Mouse (Mus musculus) liver, embryonic 15.5 days (tissue): ENCODE results near the gene Gm20696. TPM values are rescaled to one million over a fixed set of nuclear protein-coding genes. Genes with fewer than 3 reads are reported as not detected.

Experiments
- ATAC-seq: fragments of 200-750 bp; cut with Nextera tagmentation; 2 replicates; pipeline ENCODE4 v1.8.0; 2017; ENCODE audit warnings: moderate number of reproducible peaks, mild to moderate bottlenecking, moderate library complexity; ENCODE audit not compliant: insufficient read depth
- H3K27ac ChIP-seq: fragments of 300-500 bp; sonication (generic); replicated peaks from 2 replicates; pipeline ENCODE4 v1.5.1; 2015; ENCODE audit warnings: mild to moderate bottlenecking, inconsistent platforms
- H3K27me3 ChIP-seq: fragments of 300-500 bp; sonication (generic); 2 replicates; pipeline ENCODE4 v1.6.1; 2015; ENCODE audit warnings: mild to moderate bottlenecking, inconsistent platforms
- H3K36me3 ChIP-seq: fragments of 300-500 bp; sonication (generic); replicated peaks from 2 replicates; pipeline ENCODE4 v1.6.1; 2015; ENCODE audit warnings: moderate library complexity, mild to moderate bottlenecking, inconsistent platforms
- H3K4me1 ChIP-seq: fragments of 300-500 bp; sonication (generic); replicated peaks from 2 replicates; pipeline ENCODE4 v1.6.1; 2015; ENCODE audit warnings: inconsistent platforms
- H3K4me2 ChIP-seq: fragments of 300-500 bp; sonication (generic); 2 replicates; pipeline ENCODE4 v1.6.1; 2015; ENCODE audit warnings: moderate library complexity, mild to moderate bottlenecking, inconsistent platforms
- H3K4me3 ChIP-seq: fragments of 300-500 bp; sonication (generic); replicated peaks from 2 replicates; pipeline ENCODE4 v1.5.1; 2015; ENCODE audit warnings: mild to moderate bottlenecking, inconsistent platforms
- H3K9ac ChIP-seq: fragments of 300-500 bp; sonication (generic); 2 replicates; pipeline ENCODE4 v1.6.1; 2015; ENCODE audit warnings: moderate library complexity, mild to moderate bottlenecking, inconsistent platforms
- H3K9me3 ChIP-seq: fragments of 300-500 bp; sonication (generic); replicated peaks from 2 replicates; pipeline ENCODE4 v1.6.1; 2016; ENCODE audit warnings: inconsistent platforms
- WGBS: fragments of 180-500 bp; shearing (Covaris S2); methylation state at CpG from one replicate; pipeline ENCODE4 v1.1.7; 2015; ENCODE audit warnings: mixed read lengths; ENCODE audit not compliant: insufficient replicate concordance; 5-methylcytosine and 5-hydroxymethylcytosine counted together
- polyA plus RNA-seq: library from polyadenylated mRNA; unstranded; fragments of >200 nt; fragmentation: Nextera tagmentation; extraction: Ambion mirVana; gene quantifications from 2 replicates; pipeline ENCODE4 v1.2.1, GENCODE M21; 2015

The Gm20696 gene
- polyA plus RNA-seq, 1 experiment from 2014 or later: 0.75 TPM

GRCm38 (mm10) chr6:99257676-99258075, 408.9 kb downstream of the Gm20696 start:
- no peak overlapping the region for H3K9ac ChIP-seq
- H3K4me2 ChIP-seq: no peak overlapping the region
- no peaks in the 10 kb centered on the region for H3K36me3 ChIP-seq
- H3K9me3 ChIP-seq: no peaks in the 10 kb centered on the region
- H3K4me1 ChIP-seq: 0 out of 2 replicates have a peak, but pooled peaks cover 6% of the 10 kb centered on the region
- H3K27me3 ChIP-seq: no peaks in the 10 kb centered on the region
- WGBS: 39% methylated on average over 2 of the region's 2 CpGs
- no peak overlapping the region for H3K4me3 ChIP-seq
- ATAC-seq: no peak
- no peak overlapping the region for H3K27ac ChIP-seq

- Histone ChIP-seq H3K9ac (no peak overlapping the region), H3K36me3 (no peaks in the 10 kb centered on the region), H3K9me3 (no peaks in the 10 kb centered on the region), H3K4me1 (0 out of 2 replicates have a peak, but pooled peaks cover under 1% of the 10 kb centered on the region), H3K4me2 (no peak overlapping the region), H3K4me3 (no peak overlapping the region), H3K27me3 (no peaks in the 10 kb centered on the region), H3K27ac (no peak overlapping the region)
- WGBS: 58% methylated on average over 8 of the region's 8 CpGs
- no peak for ATAC-seq
Measured at GRCm38 (mm10) chr6:99253331-99253730, 413.3 kb downstream of the Gm20696 start.

- Histone ChIP-seq H3K4me2 (no peak overlapping the region), H3K36me3 (no peaks in the 10 kb centered on the region), H3K4me3 (no peak overlapping the region), H3K4me1 (no peaks in the 10 kb centered on the region), H3K27ac (no peak overlapping the region), H3K9ac (no peak overlapping the region), H3K27me3 (no peaks in the 10 kb centered on the region), H3K9me3 (no peaks in the 10 kb centered on the region)
- 52% methylated on average over 5 of the region's 5 CpGs for WGBS
- ATAC-seq: no peak
Measured at GRCm38 (mm10) chr6:99252816-99253215, 413.8 kb downstream of the Gm20696 start.

GRCm38 (mm10) chr6:99251924-99252323, 414.7 kb downstream of the Gm20696 start:
- WGBS: 64% methylated on average over 4 of the region's 4 CpGs
- H3K36me3 ChIP-seq: no peaks in the 10 kb centered on the region
- H3K4me2 ChIP-seq: no peak overlapping the region
- no peak for ATAC-seq
- no peak overlapping the region for H3K9ac ChIP-seq
- H3K9me3 ChIP-seq: no peaks in the 10 kb centered on the region
- no peak overlapping the region for H3K27ac ChIP-seq
- H3K27me3 ChIP-seq: no peaks in the 10 kb centered on the region
- no peak overlapping the region for H3K4me3 ChIP-seq
- no peaks in the 10 kb centered on the region for H3K4me1 ChIP-seq

GRCm38 (mm10) chr6:99251222-99251621, 415.4 kb downstream of the Gm20696 start:
- no peak for ATAC-seq
- H3K27me3 ChIP-seq: no peaks in the 10 kb centered on the region
- no peaks in the 10 kb centered on the region for H3K9me3 ChIP-seq

GRCm38 (mm10) chr6:99249496-99250030, 417.0 kb downstream of the Gm20696 start:
- H3K27ac ChIP-seq: no peak overlapping the region
- H3K27me3 ChIP-seq: no peaks in the 10 kb centered on the region
- H3K4me1 ChIP-seq: no peaks in the 10 kb centered on the region
- H3K9me3 ChIP-seq: no peaks in the 10 kb centered on the region
- no peak overlapping the region for H3K9ac ChIP-seq
- no peak overlapping the region for H3K4me2 ChIP-seq
- WGBS: 58% methylated on average over 5 of the region's 5 CpGs
- ATAC-seq: no peak
- no peak overlapping the region for H3K4me3 ChIP-seq
- H3K36me3 ChIP-seq: no peaks in the 10 kb centered on the region

More at GRCm38 (mm10) chr6:99251222-99251621, 415.4 kb downstream of the Gm20696 start:
- H3K9ac ChIP-seq: no peak overlapping the region
- no peak overlapping the region for H3K4me2 ChIP-seq
- no peaks in the 10 kb centered on the region for H3K4me1 ChIP-seq
- H3K36me3 ChIP-seq: no peaks in the 10 kb centered on the region
- H3K27ac ChIP-seq: no peak overlapping the region
- no peak overlapping the region for H3K4me3 ChIP-seq
- WGBS: 68% methylated on average over 3 of the region's 3 CpGs

GRCm38 (mm10) chr6:99248396-99248795, 418.2 kb downstream of the Gm20696 start:
- WGBS: 46% methylated on average over 8 of the region's 8 CpGs
- Histone ChIP-seq H3K9ac (no peak overlapping the region), H3K36me3 (no peaks in the 10 kb centered on the region), H3K27ac (no peak overlapping the region), H3K4me3 (no peak overlapping the region), H3K27me3 (no peaks in the 10 kb centered on the region), H3K9me3 (no peaks in the 10 kb centered on the region), H3K4me2 (no peak overlapping the region), H3K4me1 (no peaks in the 10 kb centered on the region)
- ATAC-seq: no peak

GRCm38 (mm10) chr6:99241625-99242395, 424.8 kb downstream of the Gm20696 start:
- Histone ChIP-seq H3K9me3 (no peaks in the 10 kb centered on the region), H3K4me3 (no peak overlapping the region), H3K36me3 (no peaks in the 10 kb centered on the region), H3K4me2 (no peak overlapping the region), H3K27me3 (no peaks in the 10 kb centered on the region), H3K4me1 (no peaks in the 10 kb centered on the region), H3K9ac (no peak overlapping the region), H3K27ac (no peak overlapping the region)
- no peak for ATAC-seq
- WGBS: 59% methylated on average over 10 of the region's 10 CpGs

GRCm38 (mm10) chr6:99240764-99241163, 425.8 kb downstream of the Gm20696 start:
- ATAC-seq: no peak
- H3K27me3 ChIP-seq: no peaks in the 10 kb centered on the region
- no peaks in the 10 kb centered on the region for H3K9me3 ChIP-seq
- no peak overlapping the region for H3K4me2 ChIP-seq
- H3K4me1 ChIP-seq: no peaks in the 10 kb centered on the region
- H3K9ac ChIP-seq: no peak overlapping the region
- H3K4me3 ChIP-seq: no peak overlapping the region
- H3K27ac ChIP-seq: no peak overlapping the region
- H3K36me3 ChIP-seq: no peaks in the 10 kb centered on the region

- Histone ChIP-seq H3K4me2 (no peak overlapping the region), H3K4me3 (no peak overlapping the region), H3K27me3 (no peaks in the 10 kb centered on the region), H3K27ac (no peak overlapping the region), H3K9me3 (no peaks in the 10 kb centered on the region), H3K4me1 (no peaks in the 10 kb centered on the region), H3K9ac (no peak overlapping the region), H3K36me3 (no peaks in the 10 kb centered on the region)
- 54% methylated on average over 8 of the region's 8 CpGs for WGBS
- no peak for ATAC-seq
Measured at GRCm38 (mm10) chr6:99235588-99235987, 431.0 kb downstream of the Gm20696 start.

GRCm38 (mm10) chr6:99233411-99233810, 433.2 kb downstream of the Gm20696 start:
- Histone ChIP-seq H3K9me3 (no peaks in the 10 kb centered on the region), H3K36me3 (no peaks in the 10 kb centered on the region), H3K4me2 (no peak overlapping the region), H3K9ac (no peak overlapping the region), H3K27ac (no peak overlapping the region), H3K4me3 (no peak overlapping the region), H3K4me1 (no peaks in the 10 kb centered on the region), H3K27me3 (no peaks in the 10 kb centered on the region)
- ATAC-seq: no peak
- 82% methylated on average over 10 of the region's 10 CpGs for WGBS
